Mouse (Mus musculus): ENCODE results near the gene Vipr1.

GRCm38 (mm10) chr9:121594771-121595170 lies 47.7 kb upstream of the Vipr1 start:
- TF ChIP-seq POLR2A (IDR thresholded peaks at IDR 0.05; ENCODE audit: extremely low read depth, insufficient read depth, low read length) (no peak), CTCF (IDR thresholded peaks at IDR 0.05; ENCODE audit: low read depth, low read length) (no peak)

All from liver, adult 2 months (tissue).